Mouse (Mus musculus): Measurements from ENCODE around the gene Gm14434.
"Not testable (repeated sequence)": the region's sequence is repeated elsewhere in the genome, so short reads cannot be mapped to it uniquely, and the experiment has no call there.

Gm14434 gene

DNA sequence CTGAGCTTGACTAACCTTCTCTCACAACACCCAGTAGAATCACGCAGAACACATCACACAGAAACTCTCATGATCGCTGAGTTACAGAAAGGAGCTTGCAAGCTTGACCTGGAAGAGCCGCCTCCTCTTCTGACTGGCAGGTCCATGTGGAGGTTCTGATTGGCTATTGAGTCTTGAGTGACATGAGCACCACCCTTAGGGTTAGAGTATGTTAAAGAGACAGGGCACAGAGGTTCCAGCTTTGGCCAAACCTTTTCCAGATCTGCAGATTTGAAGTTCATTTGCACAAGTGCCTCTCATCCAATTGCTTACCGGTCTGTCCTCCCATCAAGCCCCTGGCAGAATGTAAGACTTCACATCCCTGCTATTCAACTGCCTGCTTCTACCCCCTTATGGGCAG is at the start of gene Gm14434:
Gm14434 (minus strand) TSS at position 101 of the 400 bp plus-strand sequence.
- DNase-seq (ENCODE audit: low spot score): not testable (repeated sequence)

DNA sequence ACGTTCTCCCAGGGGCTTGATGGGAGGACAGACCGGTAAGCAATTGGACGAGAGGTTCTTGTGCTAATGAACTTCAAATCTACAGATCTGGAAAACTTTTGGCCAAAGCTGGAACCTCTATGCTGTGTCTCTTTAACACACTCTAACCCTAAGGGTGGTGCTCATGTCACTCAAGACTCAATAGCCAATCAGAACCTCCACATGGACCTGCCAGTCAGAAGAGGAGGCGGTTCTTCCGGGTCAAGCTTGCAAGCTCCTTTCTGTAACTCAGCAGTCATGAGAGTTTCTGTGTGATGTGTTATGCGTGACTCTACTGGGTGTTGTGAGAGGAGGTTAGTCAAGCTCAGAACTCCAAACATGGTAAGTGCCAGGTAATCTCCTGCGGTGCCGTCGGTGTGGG is 34.2 kb upstream of the Gm14434 start, which contains the start of gene Zfp967:
Zfp967 (plus strand) TSS at position 301 of the 400 bp plus-strand sequence.
- not testable (repeated sequence) for DNase-seq (ENCODE audit: low spot score)

DNA sequence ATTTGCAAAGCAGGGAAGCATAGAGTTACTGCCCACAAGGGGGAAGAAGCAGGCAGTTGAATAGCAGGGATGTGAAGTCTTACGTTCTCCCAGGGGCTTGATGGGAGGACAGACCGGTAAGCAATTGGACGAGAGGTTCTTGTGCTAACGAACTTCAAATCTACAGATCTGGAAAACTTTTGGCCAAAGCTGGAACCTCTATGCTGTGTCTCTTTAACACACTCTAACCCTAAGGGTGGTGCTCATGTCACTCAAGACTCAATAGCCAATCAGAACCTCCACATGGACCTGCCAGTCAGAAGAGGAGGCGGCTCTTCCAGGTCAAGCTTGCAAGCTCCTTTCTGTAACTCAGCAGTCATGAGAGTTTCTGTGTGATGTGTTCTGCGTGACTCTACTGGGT is 63.3 kb downstream of the Gm14434 start, which contains the start of gene Gm14435:
Gm14435 (plus strand) TSS at position 301 of the 400 bp plus-strand sequence.
- DNase-seq (ENCODE audit: low spot score): not testable (repeated sequence)

All from MN1 (cell line).